Mouse (Mus musculus): ENCODE results near the gene Ano6. TPM values are rescaled to one million over a fixed set of nuclear protein-coding genes. Genes with fewer than 3 reads are reported as not detected.

The Ano6 gene
- total RNA-seq, 1 experiment from 2014 or later: 57.2 TPM

GRCm38 (mm10) chr15:95797144-95797983 lies 6.7 kb downstream of the Ano6 start:
- DNase-seq: no peak

- no peak for DNase-seq
Measured at GRCm38 (mm10) chr15:95798266-95798665, 7.6 kb downstream of the Ano6 start.

GRCm38 (mm10) chr15:95799632-95800031 lies 9.0 kb downstream of the Ano6 start:
- no peak for DNase-seq

- DNase-seq: no peak
Measured at GRCm38 (mm10) chr15:95800051-95800450, 9.4 kb downstream of the Ano6 start.

- no peak for DNase-seq
Measured at GRCm38 (mm10) chr15:95801261-95801979, 10.8 kb downstream of the Ano6 start.

- no peak for DNase-seq
Measured at GRCm38 (mm10) chr15:95802140-95802539, 11.5 kb downstream of the Ano6 start.

GRCm38 (mm10) chr15:95802762-95803161 lies 12.1 kb downstream of the Ano6 start:
- peak; percentile 80 for DNase-seq

- DNase-seq: no peak
Measured at GRCm38 (mm10) chr15:95803484-95803883, 12.8 kb downstream of the Ano6 start.

- peak; percentile 80 for DNase-seq
Measured at GRCm38 (mm10) chr15:95804255-95804654, 13.6 kb downstream of the Ano6 start.

GRCm38 (mm10) chr15:95805022-95805471 lies 14.4 kb downstream of the Ano6 start:
- peak; percentile 63 for DNase-seq

- no peak for DNase-seq
Measured at GRCm38 (mm10) chr15:95807908-95808307, 17.3 kb downstream of the Ano6 start.

GRCm38 (mm10) chr15:95810357-95810761 lies 19.7 kb downstream of the Ano6 start:
- DNase-seq: no peak

GRCm38 (mm10) chr15:95812821-95813571 lies 22.4 kb downstream of the Ano6 start:
- no peak for DNase-seq

GRCm38 (mm10) chr15:95817501-95817900 lies 26.9 kb downstream of the Ano6 start:
- no peak for DNase-seq

- DNase-seq: peak; percentile 11
Measured at GRCm38 (mm10) chr15:95819249-95820035, 28.8 kb downstream of the Ano6 start.

GRCm38 (mm10) chr15:95820142-95820541 lies 29.5 kb downstream of the Ano6 start:
- no peak for DNase-seq

- DNase-seq: no peak
Measured at GRCm38 (mm10) chr15:95820678-95821077, 30.0 kb downstream of the Ano6 start.

- no peak for DNase-seq
Measured at GRCm38 (mm10) chr15:95822099-95822498, 31.5 kb downstream of the Ano6 start.

GRCm38 (mm10) chr15:95823383-95824306 lies 33.0 kb downstream of the Ano6 start:
- DNase-seq: no peak

- no peak for DNase-seq
Measured at GRCm38 (mm10) chr15:95826516-95826915, 35.9 kb downstream of the Ano6 start.
